Mouse (Mus musculus) hindbrain, embryonic 16.5 days (tissue): ENCODE results near the gene Cdyl2. TPM values are rescaled to one million over a fixed set of nuclear protein-coding genes. Genes with fewer than 3 reads are reported as not detected.

Experiments used
- ATAC-seq: fragments of 200-750 bp; cut with Nextera tagmentation; 2 replicates; pipeline ENCODE4 v1.8.0; 2017; ENCODE audit warnings: moderate TSS enrichment, moderate library complexity
- H3K27ac ChIP-seq: fragments of 300-500 bp; sonication (generic); 2 replicates; pipeline ENCODE4 v1.5.1; 2014; ENCODE audit warnings: low read depth, mild to moderate bottlenecking, control low read depth, low read length, moderate library complexity
- H3K27me3 ChIP-seq: fragments of 300-500 bp; sonication (generic); replicated peaks from 2 replicates; pipeline ENCODE4 v1.6.1; 2014; ENCODE audit warnings: low read length; ENCODE audit not compliant: control insufficient read depth, insufficient read depth
- H3K36me3 ChIP-seq: fragments of 300-500 bp; sonication (generic); 2 replicates; pipeline ENCODE4 v1.6.1; 2014; ENCODE audit warnings: mild to moderate bottlenecking, low read length, moderate library complexity, mixed read lengths; ENCODE audit not compliant: control insufficient read depth, insufficient read depth
- H3K4me1 ChIP-seq: fragments of 300-500 bp; sonication (generic); 2 replicates; pipeline ENCODE4 v1.6.1; 2014; ENCODE audit warnings: low read depth, low read length; ENCODE audit not compliant: control insufficient read depth, insufficient read depth
- H3K4me2 ChIP-seq: fragments of 300-500 bp; sonication (generic); 2 replicates; pipeline ENCODE4 v1.6.1; 2014; ENCODE audit warnings: mild to moderate bottlenecking, low read length, control low read depth, moderate library complexity
- H3K4me3 ChIP-seq: fragments of 300-500 bp; sonication (generic); 2 replicates; pipeline ENCODE4 v1.5.1; 2014; ENCODE audit warnings: mild to moderate bottlenecking, low read length, control low read depth, moderate library complexity
- H3K9ac ChIP-seq: fragments of 300-500 bp; sonication (generic); 2 replicates; pipeline ENCODE4 v1.6.1; 2014; ENCODE audit warnings: low read depth, mild to moderate bottlenecking, control low read depth, low read length, moderate library complexity
- H3K9me3 ChIP-seq: fragments of 300-500 bp; sonication (generic); 2 replicates; pipeline ENCODE4 v1.6.1; 2014; ENCODE audit warnings: mild to moderate bottlenecking, low read length, moderate library complexity; ENCODE audit not compliant: control insufficient read depth
- WGBS: fragments of 180-500 bp; shearing (Covaris S2); extraction: QIAGEN DNeasy Blood & Tissue Kit; methylation state at CpG from one replicate; pipeline ENCODE4 v1.1.7; 2014; 5-methylcytosine and 5-hydroxymethylcytosine counted together
- polyA plus RNA-seq: library from polyadenylated mRNA; unstranded; fragments of >200 nt; fragmentation: Nextera tagmentation; extraction: Ambion mirVana; gene quantifications from 2 replicates; pipeline ENCODE4 v1.2.1, GENCODE M21; 2015

The Cdyl2 gene
- polyA plus RNA-seq, 1 experiment from 2014 or later, result 12.1 TPM

- 88% methylated on average over 8 of the region's 8 CpGs for WGBS
- no peaks in the 10 kb centered on the region for H3K4me1 ChIP-seq
- no peaks in the 10 kb centered on the region for H3K9me3 ChIP-seq
- no peak overlapping the region for H3K4me3 ChIP-seq
- no peak for ATAC-seq
- H3K9ac ChIP-seq, result no peak overlapping the region
- no peak overlapping the region for H3K27ac ChIP-seq
- no peaks in the 10 kb centered on the region for H3K36me3 ChIP-seq
- no peaks in the 10 kb centered on the region for H3K27me3 ChIP-seq
- no peak overlapping the region for H3K4me2 ChIP-seq
Observed at GRCm38 (mm10) chr8:116635972-116636371, 96.8 kb downstream of the Cdyl2 start.

DNA sequence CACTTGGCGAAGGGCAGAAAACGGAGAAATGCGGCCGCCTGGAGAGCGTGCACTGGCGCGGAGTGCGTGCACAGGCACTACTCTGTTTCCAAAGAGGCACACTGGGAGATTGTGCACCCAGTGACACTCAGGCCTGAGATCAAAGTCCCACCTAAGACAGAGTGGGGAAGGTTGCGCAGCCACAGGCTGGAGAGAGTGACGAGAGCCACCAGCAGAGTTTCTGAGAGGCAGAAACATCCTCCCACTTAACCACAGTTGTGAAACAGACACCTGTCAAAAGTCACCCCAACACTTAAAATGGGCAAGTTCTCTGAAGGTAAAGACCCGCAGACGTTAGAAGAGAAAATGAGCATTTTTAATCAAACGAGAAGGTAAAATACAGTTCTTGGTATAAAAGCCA is 97.5 kb downstream of the Cdyl2 start:
- Histone ChIP-seq H3K36me3 (no peaks in the 10 kb centered on the region), H3K4me2 (no peak overlapping the region), H3K9ac (no peak overlapping the region), H3K27ac (no peak overlapping the region), H3K4me3 (no peak overlapping the region), H3K4me1 (no peaks in the 10 kb centered on the region), H3K27me3 (no peaks in the 10 kb centered on the region), H3K9me3 (no peaks in the 10 kb centered on the region)
- 90% methylated on average over 13 of the region's 13 CpGs for WGBS
- no peak for ATAC-seq

GRCm38 (mm10) chr8:116634436-116634835 is 98.4 kb downstream of the Cdyl2 start:
- Histone ChIP-seq H3K27me3 (no peaks in the 10 kb centered on the region), H3K9ac (no peak overlapping the region), H3K4me2 (no peak overlapping the region), H3K9me3 (no peaks in the 10 kb centered on the region), H3K36me3 (no peaks in the 10 kb centered on the region), H3K27ac (no peak overlapping the region), H3K4me3 (no peak overlapping the region), H3K4me1 (no peaks in the 10 kb centered on the region)
- ATAC-seq, result no peak
- 89% methylated on average over 4 of the region's 4 CpGs for WGBS

DNA sequence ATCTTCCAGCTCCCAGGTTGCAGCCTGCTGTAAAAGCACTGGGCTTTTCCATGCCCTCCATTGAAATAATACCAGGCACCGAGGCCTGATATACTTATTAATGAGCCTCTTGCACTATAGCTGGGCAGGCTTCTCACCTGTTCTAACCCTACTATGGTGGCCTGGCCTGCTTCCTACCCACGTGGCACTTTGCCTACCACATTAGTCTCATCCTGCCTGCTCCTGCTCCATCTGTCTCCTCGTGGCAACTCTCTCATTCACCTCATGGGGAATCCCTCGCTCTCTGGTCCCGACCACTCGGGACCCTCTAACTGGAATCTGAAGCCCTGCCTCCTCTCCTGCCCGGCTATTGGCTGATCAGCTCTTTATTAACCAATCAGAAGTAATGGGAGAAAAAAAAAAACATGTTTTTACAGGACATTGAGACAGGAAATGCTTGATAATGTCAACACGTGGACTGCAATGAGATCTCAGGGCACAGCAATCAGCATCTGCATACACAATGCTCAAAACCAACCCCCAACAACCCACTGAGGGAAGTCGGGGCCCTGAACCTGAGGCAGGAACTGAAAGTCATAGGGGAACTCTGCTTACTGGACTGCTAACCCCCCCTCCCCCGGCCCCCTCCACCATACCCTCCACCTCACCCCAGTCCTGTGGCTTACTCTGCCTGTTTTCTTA is 99.2 kb downstream of the Cdyl2 start:
- Histone ChIP-seq H3K4me1 (no peaks in the 10 kb centered on the region), H3K4me3 (no peak overlapping the region), H3K27ac (no peak overlapping the region), H3K36me3 (no peaks in the 10 kb centered on the region), H3K9me3 (no peaks in the 10 kb centered on the region), H3K9ac (no peak overlapping the region), H3K4me2 (no peak overlapping the region), H3K27me3 (no peaks in the 10 kb centered on the region)
- no peak for ATAC-seq
- 74% methylated on average over 10 of the region's 10 CpGs for WGBS

GRCm38 (mm10) chr8:116630066-116630465 is 102.7 kb downstream of the Cdyl2 start:
- 41% methylated on average over 11 of the region's 11 CpGs for WGBS
- Histone ChIP-seq H3K4me2 (no peak overlapping the region), H3K4me1 (no peaks in the 10 kb centered on the region), H3K27ac (no peak overlapping the region), H3K36me3 (no peaks in the 10 kb centered on the region), H3K9ac (no peak overlapping the region), H3K9me3 (no peaks in the 10 kb centered on the region), H3K4me3 (no peak overlapping the region), H3K27me3 (no peaks in the 10 kb centered on the region)
- ATAC-seq, result no peak

- ATAC-seq, result no peak
- H3K27ac ChIP-seq, result no peak overlapping the region
- peaks cover under 1% of the 10 kb centered on the region; the same call in 1 of the 2 replicates for H3K36me3 ChIP-seq
- H3K9ac ChIP-seq, result no peak overlapping the region
- 85% methylated on average over 7 of the region's 7 CpGs for WGBS
- H3K4me2 ChIP-seq, result no peak overlapping the region
- H3K9me3 ChIP-seq, result no peaks in the 10 kb centered on the region
- H3K4me1 ChIP-seq, result no peaks in the 10 kb centered on the region
- no peak overlapping the region for H3K4me3 ChIP-seq
- no peaks in the 10 kb centered on the region for H3K27me3 ChIP-seq
Observed at GRCm38 (mm10) chr8:116628975-116629374, 103.8 kb downstream of the Cdyl2 start.

GRCm38 (mm10) chr8:116627854-116628479 is 104.8 kb downstream of the Cdyl2 start:
- 93% methylated on average over 2 of the region's 2 CpGs for WGBS
- Histone ChIP-seq H3K4me1 (no peaks in the 10 kb centered on the region), H3K27me3 (no peaks in the 10 kb centered on the region), H3K4me3 (no peak overlapping the region), H3K9ac (no peak overlapping the region), H3K9me3 (no peaks in the 10 kb centered on the region), H3K36me3 (peaks cover 3% of the 10 kb centered on the region; the same call in 1 of the 2 replicates), H3K4me2 (no peak overlapping the region), H3K27ac (no peak overlapping the region)
- no peak for ATAC-seq

DNA sequence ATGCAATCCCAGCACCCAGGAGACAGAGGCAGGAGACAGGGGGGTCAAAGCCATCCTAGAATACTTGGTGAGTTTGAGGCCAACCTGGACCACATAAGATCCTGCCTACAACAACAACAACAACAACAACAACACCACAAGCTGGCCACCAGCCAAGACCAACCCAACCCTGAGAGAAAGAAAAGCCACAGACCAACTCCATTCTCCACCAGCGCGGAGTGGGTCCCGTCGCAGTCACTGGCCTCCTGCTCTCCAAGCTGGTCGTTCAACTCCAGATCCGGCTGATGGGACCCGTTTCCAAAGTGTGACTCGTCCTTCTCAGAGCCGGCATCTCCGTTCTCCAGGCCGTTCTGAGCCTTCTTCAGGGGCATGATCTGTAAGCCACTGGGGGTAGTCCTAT is 109.2 kb downstream of the Cdyl2 start:
- no peak for ATAC-seq
- Histone ChIP-seq H3K4me3 (no peak overlapping the region), H3K9ac (no peak overlapping the region), H3K36me3 (peaks cover 3% of the 10 kb centered on the region; the same call in 1 of the 2 replicates), H3K27ac (no peak overlapping the region), H3K27me3 (no peaks in the 10 kb centered on the region), H3K9me3 (no peaks in the 10 kb centered on the region), H3K4me1 (peaks cover 6% of the 10 kb centered on the region), H3K4me2 (no peak overlapping the region)
- WGBS, result 99% methylated on average over 11 of the region's 11 CpGs

GRCm38 (mm10) chr8:116622326-116622725 is 110.5 kb downstream of the Cdyl2 start:
- WGBS, result 79% methylated on average over 9 of the region's 9 CpGs
- Histone ChIP-seq H3K36me3 (peaks cover 3% of the 10 kb centered on the region; the same call in 1 of the 2 replicates), H3K9ac (no peak overlapping the region), H3K4me3 (no peak overlapping the region), H3K9me3 (no peaks in the 10 kb centered on the region), H3K27ac (no peak overlapping the region), H3K27me3 (no peaks in the 10 kb centered on the region), H3K4me1 (peaks cover 6% of the 10 kb centered on the region), H3K4me2 (no peak overlapping the region)
- ATAC-seq, result no peak
